Mouse (Mus musculus) G1E-ER4 (cell line): ENCODE data around the gene Ramp3. TPM values are rescaled to one million over a fixed set of nuclear protein-coding genes. Genes with fewer than 3 reads are reported as not detected.

ENCODE experiments used
- GATA1 ChIP-seq: IDR thresholded peaks from one replicate; pipeline ENCODE4 v1.8.0; 2012; ENCODE audit warnings: low read length, inconsistent platforms
- polyA plus RNA-seq: library from polyadenylated mRNA; stranded (reverse); fragments of >175 nt; gene quantifications from 2 replicates; pipeline ENCODE4 v1.2.3, GENCODE M21; 2012

The Ramp3 gene
- polyA plus RNA-seq, 1 experiment, result not detected

- no peak for TF ChIP-seq GATA1
Measured at GRCm38 (mm10) chr11:6696551-6696950, 38.2 kb downstream of the Ramp3 start.

GRCm38 (mm10) chr11:6697751-6698150, 39.4 kb downstream of the Ramp3 start:
- no peak for TF ChIP-seq GATA1

- no peak for TF ChIP-seq GATA1
Measured at GRCm38 (mm10) chr11:6698281-6698680, 40.0 kb downstream of the Ramp3 start.

- no peak for TF ChIP-seq GATA1
Measured at GRCm38 (mm10) chr11:6702258-6702657, 43.9 kb downstream of the Ramp3 start.

- no peak for TF ChIP-seq GATA1
Measured at GRCm38 (mm10) chr11:6704851-6705250, 46.5 kb downstream of the Ramp3 start.

GRCm38 (mm10) chr11:6705516-6705915, 47.2 kb downstream of the Ramp3 start:
- no peak for TF ChIP-seq GATA1

GRCm38 (mm10) chr11:6706796-6707195, 48.5 kb downstream of the Ramp3 start:
- no peak for TF ChIP-seq GATA1

- TF ChIP-seq GATA1, result no peak
Measured at GRCm38 (mm10) chr11:6708437-6708836, 50.1 kb downstream of the Ramp3 start.

GRCm38 (mm10) chr11:6710409-6710808, 52.1 kb downstream of the Ramp3 start:
- no peak for TF ChIP-seq GATA1

- TF ChIP-seq GATA1, result no peak
Measured at GRCm38 (mm10) chr11:6720746-6721145, 62.4 kb downstream of the Ramp3 start.

GRCm38 (mm10) chr11:6726921-6727320, 68.6 kb downstream of the Ramp3 start:
- TF ChIP-seq GATA1, result no peak

Other genes with a start within 250 kb of the Ramp3 start
- 82.5 and 137 TPM in 2 replicates for gene Ppia, start 243.1 kb upstream of the Ramp3 start, polyA plus RNA-seq
- gene H2afv, start 214.1 kb upstream of the Ramp3 start, polyA plus RNA-seq, result 37.2 and 73.5 TPM in 2 replicates
- 10.7 and 13.5 TPM in 2 replicates for gene Purb, start 182.6 kb upstream of the Ramp3 start, polyA plus RNA-seq
- gene Myo1g, start 137.6 kb upstream of the Ramp3 start, polyA plus RNA-seq, result 27.9 and 34.5 TPM in 2 replicates
- gene Ccm2, start 111.6 kb upstream of the Ramp3 start, polyA plus RNA-seq, result 39.4 and 44.2 TPM in 2 replicates
- gene Nacad, start 52.5 kb upstream of the Ramp3 start, polyA plus RNA-seq, result 0.26 and 0.27 TPM in 2 replicates
- 224 and 239 TPM in 2 replicates for gene Tbrg4, start 32.5 kb upstream of the Ramp3 start, polyA plus RNA-seq
- not detected in 2 replicates for gene Wap, start 19.9 kb upstream of the Ramp3 start, polyA plus RNA-seq
- not detected in 2 replicates for gene Gm11983, start 179.1 kb downstream of the Ramp3 start, polyA plus RNA-seq